Mouse (Mus musculus) neural tube, embryonic 13.5 days (tissue): ENCODE measurements at regions not wholly inside any gene's neighbourhood (a gene's known extent, or its start where the extent isn't known, plus 50 kb on each side); places are given as distances from the start of the nearest gene placed in this dataset.
A peak's percentile ranks its signal among the peaks of the same experiment; 100 is the strongest.

Source experiments
- ATAC-seq: fragments of 200-750 bp; cut with Nextera tagmentation; 2 replicates; pipeline ENCODE4 v1.8.0; 2017; ENCODE audit warnings: low read depth, mild to moderate bottlenecking, moderate TSS enrichment, moderate library complexity
- H3K27ac ChIP-seq: fragments of 300-500 bp; sonication (generic); replicated peaks from 2 replicates; pipeline ENCODE4 v1.5.1; 2015; ENCODE audit warnings: moderate library complexity, mild to moderate bottlenecking, inconsistent platforms
- H3K27me3 ChIP-seq: fragments of 300-500 bp; sonication (generic); 2 replicates; pipeline ENCODE4 v1.6.1; 2015; ENCODE audit warnings: mild to moderate bottlenecking, inconsistent platforms
- H3K36me3 ChIP-seq: fragments of 300-500 bp; sonication (generic); 2 replicates; pipeline ENCODE4 v1.6.1; 2015; ENCODE audit warnings: mild to moderate bottlenecking, inconsistent platforms
- H3K4me1 ChIP-seq: fragments of 300-500 bp; sonication (generic); replicated peaks from 2 replicates; pipeline ENCODE4 v1.6.1; 2015; ENCODE audit warnings: inconsistent platforms
- H3K4me2 ChIP-seq: fragments of 300-500 bp; sonication (generic); 2 replicates; pipeline ENCODE4 v1.6.1; 2015; ENCODE audit warnings: inconsistent platforms, mild to moderate bottlenecking, moderate library complexity
- H3K4me3 ChIP-seq: fragments of 300-500 bp; sonication (generic); 2 replicates; pipeline ENCODE4 v1.5.1; 2015; ENCODE audit warnings: mild to moderate bottlenecking, inconsistent platforms
- H3K9ac ChIP-seq: fragments of 300-500 bp; sonication (generic); 2 replicates; pipeline ENCODE4 v1.6.1; 2015; ENCODE audit warnings: moderate library complexity, mild to moderate bottlenecking, inconsistent platforms
- H3K9me3 ChIP-seq: fragments of 300-500 bp; sonication (generic); 2 replicates; pipeline ENCODE4 v1.6.1; 2016; ENCODE audit warnings: inconsistent platforms
- WGBS: fragments of 180-500 bp; shearing (Covaris S2); methylation state at CpG from one replicate; pipeline ENCODE4 v1.1.7; 2015; 5-methylcytosine and 5-hydroxymethylcytosine counted together

GRCm38 (mm10) chr3:40076824-40077223, 454.3 kb upstream of the Intu start:
- WGBS, result 62% methylated on average over 4 of the region's 4 CpGs
- peak overlapping the region; percentile 46 for H3K27ac ChIP-seq
- peaks cover 5% of the 10 kb centered on the region for H3K4me1 ChIP-seq
- H3K36me3 ChIP-seq, result no peaks in the 10 kb centered on the region
- no peaks in the 10 kb centered on the region for H3K27me3 ChIP-seq
- peak; percentile 75; the same call in 1 of the 2 replicates for ATAC-seq
- H3K9me3 ChIP-seq, result no peaks in the 10 kb centered on the region
- no peak overlapping the region for H3K4me2 ChIP-seq
- H3K9ac ChIP-seq, result no peak overlapping the region
- H3K4me3 ChIP-seq, result no peak overlapping the region

DNA sequence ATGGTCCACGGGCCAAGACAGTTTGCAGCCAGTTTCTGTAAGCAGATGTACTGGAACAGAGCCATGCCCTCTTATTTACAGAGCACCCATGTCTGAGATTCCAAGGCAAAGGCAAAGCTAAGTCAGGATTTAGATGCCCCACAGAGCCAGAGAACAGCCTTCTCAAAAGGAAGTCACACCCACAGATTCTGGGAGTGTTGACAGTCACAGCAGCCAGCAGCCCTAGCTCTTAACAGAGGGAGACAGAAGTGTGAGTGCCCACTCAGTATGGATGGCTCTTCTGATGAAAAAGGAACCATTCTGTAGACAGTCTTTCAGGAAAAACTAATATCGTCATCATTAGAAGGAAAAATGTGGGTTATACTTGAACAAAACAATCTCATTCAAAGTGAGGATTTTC, 446.0 kb upstream of the Intu start:
- Histone ChIP-seq H3K4me1 (no peaks in the 10 kb centered on the region), H3K27me3 (no peaks in the 10 kb centered on the region), H3K36me3 (no peaks in the 10 kb centered on the region), H3K9ac (no peak overlapping the region), H3K4me2 (no peak overlapping the region), H3K27ac (no peak overlapping the region), H3K4me3 (no peak overlapping the region), H3K9me3 (no peaks in the 10 kb centered on the region)
- 90% methylated on average over 2 of the region's 2 CpGs for WGBS
- ATAC-seq, result no peak

DNA sequence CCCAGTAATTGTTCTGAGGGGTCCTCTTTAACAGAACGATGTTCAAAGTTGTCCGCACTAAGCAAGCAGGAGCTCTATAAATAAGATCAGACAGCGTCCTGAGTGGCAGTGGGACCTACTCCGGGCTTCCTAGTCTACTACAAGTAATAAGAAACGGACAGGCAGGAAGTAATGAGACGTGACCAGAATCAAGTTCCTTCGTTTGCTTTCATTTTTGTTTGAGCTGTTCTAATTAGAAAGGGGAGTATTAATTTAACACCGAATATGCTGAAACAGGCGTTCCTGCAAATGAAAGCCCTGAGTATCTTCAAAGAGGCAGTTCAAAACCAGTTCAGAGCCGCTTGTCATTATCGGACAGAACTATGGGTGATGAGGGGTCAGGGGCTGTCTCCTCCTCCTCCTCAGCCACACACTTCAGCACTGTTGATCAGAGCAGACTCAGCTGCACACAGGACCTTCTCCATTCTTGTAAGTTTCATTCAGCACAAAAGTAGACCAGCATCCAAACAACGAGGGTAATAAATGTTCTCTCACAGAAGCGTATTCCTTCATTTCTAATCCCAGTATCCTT, 439.2 kb upstream of the Intu start:
- peaks cover 4% of the 10 kb centered on the region for H3K4me1 ChIP-seq
- H3K9ac ChIP-seq, result no peak overlapping the region
- no peak for ATAC-seq
- no peaks in the 10 kb centered on the region for H3K36me3 ChIP-seq
- no peak overlapping the region for H3K4me3 ChIP-seq
- H3K4me2 ChIP-seq, result no peak overlapping the region
- no peaks in the 10 kb centered on the region for H3K9me3 ChIP-seq
- peaks cover 3% of the 10 kb centered on the region; the same call in 1 of the 2 replicates for H3K27me3 ChIP-seq
- no peak overlapping the region for H3K27ac ChIP-seq
- 72% methylated on average over 13 of the region's 13 CpGs for WGBS

DNA sequence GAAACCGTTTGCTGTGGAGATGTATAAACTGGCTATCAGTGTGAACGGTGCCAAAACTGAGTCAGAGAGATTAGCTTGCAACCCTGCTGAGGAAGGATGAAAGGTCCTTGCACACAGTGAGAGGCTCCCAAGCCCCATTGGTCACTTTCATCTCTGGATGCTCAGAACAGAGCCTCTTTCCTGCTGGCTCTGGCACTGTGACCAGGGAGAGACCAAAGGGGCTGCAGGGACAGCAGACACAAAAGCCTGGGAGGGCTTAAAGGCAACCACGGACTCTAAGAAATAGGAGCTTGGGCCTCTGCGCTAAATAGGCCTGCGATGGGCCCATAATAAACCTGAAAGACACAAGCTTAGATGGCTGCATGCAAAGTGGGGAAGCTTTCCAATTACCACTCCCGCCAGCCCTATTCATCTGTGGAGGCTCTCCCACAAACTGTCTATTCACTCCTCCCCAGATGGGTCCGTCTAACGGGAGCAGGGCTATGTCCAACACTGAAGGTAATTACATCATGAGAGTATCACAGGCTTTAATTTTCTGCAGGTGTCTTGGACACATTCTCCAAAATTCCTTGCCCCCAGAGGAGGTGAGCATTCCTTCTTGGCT, 438.2 kb upstream of the Intu start:
- Histone ChIP-seq H3K9me3 (no peaks in the 10 kb centered on the region), H3K4me2 (no peak overlapping the region), H3K9ac (no peak overlapping the region), H3K4me1 (peaks cover 4% of the 10 kb centered on the region), H3K4me3 (no peak overlapping the region), H3K27me3 (peaks cover 3% of the 10 kb centered on the region; the same call in 1 of the 2 replicates), H3K36me3 (no peaks in the 10 kb centered on the region), H3K27ac (no peak overlapping the region)
- WGBS, result 24% methylated on average over 8 of the region's 8 CpGs
- no peak for ATAC-seq

- no peak overlapping the region for H3K27ac ChIP-seq
- no peak for ATAC-seq
- peaks cover 3% of the 10 kb centered on the region; the same call in 1 of the 2 replicates for H3K27me3 ChIP-seq
- H3K4me1 ChIP-seq, result peaks cover 4% of the 10 kb centered on the region
- no peak overlapping the region for H3K4me3 ChIP-seq
- H3K4me2 ChIP-seq, result no peak overlapping the region
- 0 out of 2 replicates have a peak, but pooled peaks cover 7% of the 10 kb centered on the region for H3K9me3 ChIP-seq
- no peaks in the 10 kb centered on the region for H3K36me3 ChIP-seq
- no peak overlapping the region for H3K9ac ChIP-seq
- 60% methylated on average over 6 of the region's 6 CpGs for WGBS
Measured at GRCm38 (mm10) chr3:40094040-40094439, 437.0 kb upstream of the Intu start.

- Histone ChIP-seq H3K4me3 (no peak overlapping the region), H3K9ac (no peak overlapping the region), H3K4me1 (peaks cover 4% of the 10 kb centered on the region), H3K27me3 (peaks cover 3% of the 10 kb centered on the region; the same call in 1 of the 2 replicates), H3K36me3 (no peaks in the 10 kb centered on the region), H3K4me2 (no peak overlapping the region), H3K27ac (no peak overlapping the region), H3K9me3 (0 out of 2 replicates have a peak, but pooled peaks cover 7% of the 10 kb centered on the region)
- no peak for ATAC-seq
Measured at GRCm38 (mm10) chr3:40094701-40095100, 436.4 kb upstream of the Intu start.

- peak; percentile 83 for ATAC-seq
- no peak overlapping the region for H3K27ac ChIP-seq
- no peak overlapping the region for H3K4me2 ChIP-seq
- H3K4me3 ChIP-seq, result no peak overlapping the region
- H3K9me3 ChIP-seq, result 0 out of 2 replicates have a peak, but pooled peaks cover 7% of the 10 kb centered on the region
- 20% methylated on average over 4 of the region's 4 CpGs for WGBS
- H3K27me3 ChIP-seq, result no peaks in the 10 kb centered on the region
- H3K4me1 ChIP-seq, result 0 out of 2 replicates have a peak, but pooled peaks cover 3% of the 10 kb centered on the region
- H3K36me3 ChIP-seq, result no peaks in the 10 kb centered on the region
- no peak overlapping the region for H3K9ac ChIP-seq
Measured at GRCm38 (mm10) chr3:40102698-40103097, 428.4 kb upstream of the Intu start.

DNA sequence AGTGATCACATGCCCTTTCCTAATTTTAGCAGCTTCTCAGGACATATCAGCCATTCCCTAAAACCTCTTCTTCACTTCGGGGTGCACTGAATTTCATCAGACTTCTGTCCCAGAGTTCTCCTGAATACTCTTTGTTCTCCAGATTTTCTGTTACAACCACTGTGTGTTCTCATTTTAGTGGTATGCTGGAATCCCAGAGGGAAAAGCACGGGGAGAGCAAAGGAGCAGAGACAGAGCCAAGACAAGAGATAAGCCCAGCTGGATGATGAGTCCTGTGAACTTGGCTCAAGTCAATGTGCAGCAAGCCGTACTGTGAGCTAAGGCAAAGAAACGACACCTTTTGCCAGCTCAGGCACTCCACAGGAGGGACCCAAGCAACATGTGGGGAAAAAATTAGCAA, 416.3 kb upstream of the Intu start:
- Histone ChIP-seq H3K4me3 (no peak overlapping the region), H3K27me3 (no peaks in the 10 kb centered on the region), H3K27ac (no peak overlapping the region), H3K4me1 (peaks cover 21% of the 10 kb centered on the region), H3K9me3 (no peaks in the 10 kb centered on the region), H3K36me3 (no peaks in the 10 kb centered on the region), H3K4me2 (no peak overlapping the region), H3K9ac (no peak overlapping the region)
- 60% methylated on average over 4 of the region's 4 CpGs for WGBS
- ATAC-seq, result no peak

DNA sequence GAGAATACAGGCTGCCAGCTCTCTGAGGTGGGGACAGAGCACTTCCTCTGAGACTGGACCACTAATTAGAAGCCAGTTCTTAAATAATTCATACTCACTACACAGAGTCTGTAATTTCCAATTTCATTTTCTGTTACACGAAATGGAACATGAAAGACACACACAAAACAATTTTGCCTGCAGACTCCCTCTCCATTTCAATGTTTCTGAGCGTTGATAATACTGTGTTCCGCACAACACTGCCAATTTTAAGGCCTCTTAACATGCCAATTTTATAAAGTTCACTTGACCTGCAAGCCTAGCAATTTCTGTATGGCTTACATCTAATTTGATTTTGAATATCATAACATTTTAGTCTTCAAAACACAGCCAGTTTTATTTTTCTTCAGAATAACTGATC, 412.5 kb upstream of the Intu start:
- H3K4me3 ChIP-seq, result no peak overlapping the region
- 79% methylated on average over 3 of the region's 3 CpGs for WGBS
- no peak for ATAC-seq

GRCm38 (mm10) chr3:40119462-40119861, 411.6 kb upstream of the Intu start:
- 23% methylated on average over 1 of the region's 1 CpGs for WGBS
- Histone ChIP-seq H3K36me3 (no peaks in the 10 kb centered on the region), H3K4me1 (peaks cover 23% of the 10 kb centered on the region), H3K27me3 (no peaks in the 10 kb centered on the region), H3K4me3 (no peak overlapping the region), H3K9me3 (no peaks in the 10 kb centered on the region), H3K4me2 (no peak overlapping the region), H3K27ac (peak overlapping the region; percentile 56; the same call in 1 of the 2 replicates), H3K9ac (no peak overlapping the region)
- ATAC-seq, result 0 out of 2 replicates have a peak, but pooled peaks have one; percentile 49

More for the DNA sequence above, 412.5 kb upstream of the Intu start:
- no peak overlapping the region for H3K4me2 ChIP-seq
- no peak overlapping the region for H3K27ac ChIP-seq
- no peaks in the 10 kb centered on the region for H3K36me3 ChIP-seq
- no peak overlapping the region for H3K9ac ChIP-seq
- no peaks in the 10 kb centered on the region for H3K27me3 ChIP-seq
- H3K9me3 ChIP-seq, result no peaks in the 10 kb centered on the region
- peaks cover 32% of the 10 kb centered on the region for H3K4me1 ChIP-seq

GRCm38 (mm10) chr3:40120298-40120875, 410.7 kb upstream of the Intu start:
- Histone ChIP-seq H3K9me3 (no peaks in the 10 kb centered on the region), H3K4me3 (no peak overlapping the region), H3K27me3 (no peaks in the 10 kb centered on the region), H3K27ac (peak overlapping the region; percentile 56), H3K36me3 (no peaks in the 10 kb centered on the region), H3K4me1 (peaks cover 17% of the 10 kb centered on the region), H3K4me2 (no peak overlapping the region), H3K9ac (no peak overlapping the region)
- peak; percentile 75 for ATAC-seq
- WGBS, result 22% methylated on average over 4 of the region's 4 CpGs

DNA sequence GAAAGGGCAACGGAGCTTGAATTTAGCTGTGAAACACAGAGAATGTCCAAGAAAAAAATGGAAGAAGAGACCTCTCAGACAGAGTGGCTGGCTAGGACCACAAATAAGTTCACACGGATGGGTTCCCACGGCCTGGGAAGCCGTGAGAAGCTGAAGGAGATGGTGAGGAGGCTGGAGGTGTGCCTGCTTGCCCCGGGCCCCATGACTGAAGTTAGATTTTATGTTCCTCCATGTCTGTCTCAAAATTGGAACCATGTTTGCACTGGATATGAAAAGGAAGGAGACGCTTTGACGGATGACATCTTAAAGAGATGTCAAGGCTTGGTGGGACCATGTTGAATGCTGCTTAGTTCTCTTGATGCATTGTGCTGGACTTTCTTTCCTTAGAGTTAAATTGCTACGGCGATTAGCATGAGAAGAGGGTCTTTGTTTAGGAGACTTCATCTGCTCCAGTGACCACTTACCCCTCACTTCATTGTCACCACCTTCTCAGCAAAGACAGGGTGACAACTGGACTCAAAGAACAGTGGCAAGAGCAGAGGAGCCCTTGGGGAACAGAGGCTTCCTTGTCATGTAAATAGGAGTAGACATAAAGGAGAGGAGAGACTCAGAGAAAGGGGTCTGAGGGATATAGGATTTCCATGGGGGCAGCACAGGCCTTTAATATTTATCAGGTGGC, 407.4 kb upstream of the Intu start:
- Histone ChIP-seq H3K4me2 (no peak overlapping the region), H3K4me1 (peaks cover 17% of the 10 kb centered on the region), H3K27me3 (no peaks in the 10 kb centered on the region), H3K36me3 (no peaks in the 10 kb centered on the region), H3K27ac (no peak overlapping the region), H3K4me3 (no peak overlapping the region), H3K9me3 (no peaks in the 10 kb centered on the region), H3K9ac (no peak overlapping the region)
- 40% methylated on average over 9 of the region's 9 CpGs for WGBS
- no peak for ATAC-seq
